Mouse (Mus musculus) heart, adult 8-10 months (tissue): ENCODE measurements around the gene Gm10134. TPM values are rescaled to one million over a fixed set of nuclear protein-coding genes. Genes with fewer than 3 reads are reported as not detected.
"Not testable (repeated sequence)": the region's sequence is repeated elsewhere in the genome, so short reads cannot be mapped to it uniquely, and the experiment has no call there.

Experiments
- DNase-seq: peaks from one replicate; pipeline ENCODE4 v3.0.0; 2022; ENCODE audit warnings: low spot score
- total RNA-seq, 4 experiments: library from RNA; stranded (reverse); gene quantifications; 2 replicates each; pipeline ENCODE4 v1.2.4; 2022

The Gm10134 gene
- total RNA-seq: 1 to 10 TPM in 2 of 4 experiments, not detected in 2; 1.4 TPM

DNA sequence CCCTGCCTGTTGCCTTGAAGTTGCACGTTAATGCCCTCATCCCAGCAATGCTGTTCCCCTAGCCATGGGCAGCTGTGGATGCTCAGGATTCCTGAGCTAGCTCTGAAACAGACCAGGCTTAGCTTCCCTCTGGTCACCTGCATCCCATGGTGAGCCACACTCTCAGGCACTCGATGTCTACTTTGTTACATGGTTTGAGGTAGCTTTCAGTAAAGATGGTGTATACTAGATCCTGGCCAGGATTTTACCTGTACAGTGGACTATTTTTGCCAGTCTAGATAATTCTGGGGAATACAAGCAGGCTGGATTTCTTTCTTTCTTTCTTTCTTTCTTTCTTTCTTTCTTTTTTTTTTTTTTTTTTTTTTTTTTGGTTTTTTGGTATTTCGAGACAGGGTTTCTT is at the start of gene Gm10134:
Gene Gm10134, plus strand, starts transcription at position 301 of the 400 bp plus-strand sequence.
- no peak for DNase-seq

DNA sequence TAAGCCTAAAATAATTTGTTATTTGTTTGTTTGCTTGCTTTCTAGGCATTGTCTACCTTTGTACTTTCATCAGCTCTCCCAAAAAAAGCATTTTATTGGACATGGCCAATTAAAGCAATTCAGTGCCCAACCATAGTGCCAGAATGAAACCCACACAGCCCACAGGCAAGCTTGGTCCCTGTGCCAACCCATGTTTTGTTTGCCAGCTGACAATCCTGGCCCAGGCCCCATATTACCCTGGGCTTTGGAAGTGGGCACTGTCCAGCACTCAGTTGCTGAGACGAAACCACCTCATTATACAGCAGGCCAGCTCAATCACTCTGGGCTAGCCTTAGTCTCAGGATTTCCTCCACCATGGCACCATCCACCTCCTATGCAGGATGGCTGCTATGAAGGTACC is 49.3 kb upstream of the Gm10134 start:
- no peak for DNase-seq

DNA sequence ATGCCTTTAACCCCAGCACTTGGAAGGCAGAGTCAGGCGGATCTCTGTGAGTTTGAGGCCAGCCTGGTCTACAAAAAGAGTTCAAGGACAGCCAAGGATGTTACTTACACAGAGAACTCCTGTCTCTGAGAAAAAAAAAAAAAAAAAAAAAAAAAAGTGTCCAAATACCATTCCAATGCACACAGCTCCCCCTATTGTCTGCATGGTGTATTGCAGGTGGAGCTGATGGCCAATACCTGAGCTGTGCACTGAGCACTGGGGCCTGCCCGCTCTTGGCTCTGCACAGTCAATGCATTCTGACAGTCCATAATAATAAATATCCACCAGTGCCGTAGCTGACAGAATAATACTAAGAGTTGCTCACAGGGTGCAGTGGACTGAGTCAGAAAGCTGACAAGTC is 42.0 kb upstream of the Gm10134 start:
- DNase-seq: no peak

DNA sequence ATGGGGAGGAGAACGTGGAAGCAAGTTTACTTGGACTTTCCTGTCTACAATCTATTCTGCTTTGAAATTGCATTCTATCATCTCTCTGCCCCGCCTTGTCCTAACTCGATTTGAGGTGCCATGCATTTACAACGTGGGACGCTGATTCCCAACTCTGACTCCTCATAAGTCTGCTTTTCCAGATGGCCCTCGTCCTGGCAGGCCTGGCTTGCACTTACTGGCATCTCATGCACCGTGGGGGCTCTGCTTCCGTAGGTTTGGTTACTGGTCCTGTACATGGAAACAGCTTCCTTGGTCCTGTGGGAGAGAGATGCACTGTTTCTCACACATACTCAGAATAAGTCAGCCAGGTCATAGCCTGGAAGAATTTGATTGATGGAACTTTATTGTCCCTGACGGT is 41.0 kb upstream of the Gm10134 start:
- no peak for DNase-seq

DNA sequence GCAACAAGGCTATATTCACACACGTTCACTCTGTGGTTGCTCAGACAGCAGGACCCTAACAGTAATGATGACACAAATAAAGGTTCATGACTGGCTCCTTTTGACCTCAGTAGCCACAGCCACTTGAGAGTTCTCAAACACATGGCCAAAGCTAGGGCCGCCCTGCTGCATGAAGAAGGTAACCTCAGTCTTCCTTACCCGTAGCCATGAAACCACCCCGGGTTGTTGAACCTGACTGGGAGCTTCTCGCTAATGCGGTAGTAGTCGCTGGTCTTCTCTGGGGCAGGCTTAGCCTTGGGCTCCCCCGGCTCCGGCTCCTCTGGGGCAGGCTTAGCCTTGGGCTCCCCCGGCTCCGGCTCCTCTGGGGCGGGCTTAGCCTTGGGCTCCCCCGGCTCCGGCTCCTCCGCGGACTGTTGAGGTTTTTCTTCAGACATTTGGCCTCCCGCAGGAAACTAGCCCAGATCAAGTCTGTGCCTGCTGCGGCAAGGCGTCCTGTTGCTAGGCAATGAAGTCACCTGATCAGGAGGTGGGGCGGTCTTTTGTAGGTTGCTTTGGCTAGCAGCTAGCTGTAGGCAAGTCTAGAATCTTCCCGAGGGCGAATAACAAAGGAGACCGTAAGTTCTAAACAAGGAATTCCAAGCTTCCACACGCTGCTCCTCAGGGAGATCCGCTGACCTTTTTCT is 39.9 kb upstream of the Gm10134 start, which contains the start of gene 1700007K13Rik:
Gene 1700007K13Rik, minus strand, starts transcription at position 497 of the 683 bp plus-strand sequence.
- peak; percentile 59 for DNase-seq

DNA sequence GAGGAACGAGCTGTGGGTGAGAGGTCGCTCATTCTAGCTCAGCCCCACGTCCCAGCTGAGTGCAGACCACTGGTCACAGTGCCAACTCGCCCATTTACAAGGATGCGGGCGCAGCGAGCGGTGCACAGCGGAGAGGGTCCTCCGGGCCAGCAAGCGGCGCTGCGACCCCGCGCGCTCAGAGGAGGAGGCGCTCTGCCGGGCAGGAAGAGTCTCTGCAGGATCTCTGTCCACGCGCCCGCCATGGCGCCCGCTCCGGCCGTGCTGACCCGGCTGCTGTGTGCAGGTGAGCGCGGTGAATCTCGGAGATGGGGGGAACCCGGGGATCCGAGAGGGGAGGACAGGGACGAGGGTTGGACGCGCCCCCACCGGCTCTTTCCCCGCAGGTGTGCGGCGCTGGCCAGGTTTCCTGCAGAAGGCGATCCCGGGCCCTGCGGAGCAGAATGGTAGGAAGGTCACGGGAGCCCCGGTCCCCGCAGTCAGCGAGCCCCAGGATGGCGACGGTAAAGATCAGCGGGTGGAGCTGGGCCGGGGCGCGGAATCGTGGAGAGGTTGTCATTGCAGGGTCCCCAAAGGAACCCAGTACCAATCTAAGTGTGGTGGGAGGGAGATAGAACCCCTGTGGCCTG is 37.9 kb upstream of the Gm10134 start, which contains the start of gene Mrps2:
Gene Mrps2, plus strand, starts transcription at position 207 of the 626 bp plus-strand sequence.
- peak; percentile 71 for DNase-seq

DNA sequence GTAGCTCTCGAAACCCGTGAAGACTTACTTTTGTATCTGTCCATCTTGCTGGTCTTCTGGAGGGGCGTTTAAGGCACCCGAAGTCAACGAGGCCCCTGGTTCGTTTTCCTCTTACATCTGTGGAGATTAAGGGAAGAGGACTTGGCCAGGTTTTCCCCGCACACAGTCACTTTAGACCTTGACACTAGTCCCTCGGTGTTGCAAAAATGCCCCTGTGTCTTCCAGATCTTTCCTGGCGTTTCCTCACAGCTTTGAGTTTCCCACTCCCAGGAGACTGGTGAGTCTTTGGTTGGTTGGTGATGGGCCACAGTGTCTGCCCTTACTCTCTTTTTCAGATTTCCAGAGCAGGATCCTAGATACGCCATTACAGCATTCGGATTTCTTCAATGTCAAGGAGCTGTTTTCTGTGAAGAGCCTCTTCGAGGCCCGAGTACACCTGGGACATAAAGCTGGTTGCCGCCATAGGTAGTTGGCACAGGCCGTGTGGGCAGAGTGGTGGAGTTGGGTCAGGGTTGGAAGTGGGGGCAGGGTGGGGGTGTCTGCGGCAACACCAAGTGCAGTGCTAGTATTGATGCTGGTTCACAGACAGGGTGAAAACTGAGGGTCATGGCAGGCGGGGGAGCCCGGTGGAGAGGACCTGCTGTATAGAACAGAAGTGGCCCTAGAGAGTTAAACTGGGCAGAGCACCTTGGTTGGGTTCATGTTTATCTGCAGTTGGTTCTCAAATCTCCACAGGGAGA is 37.2 kb upstream of the Gm10134 start:
- DNase-seq: no peak

DNA sequence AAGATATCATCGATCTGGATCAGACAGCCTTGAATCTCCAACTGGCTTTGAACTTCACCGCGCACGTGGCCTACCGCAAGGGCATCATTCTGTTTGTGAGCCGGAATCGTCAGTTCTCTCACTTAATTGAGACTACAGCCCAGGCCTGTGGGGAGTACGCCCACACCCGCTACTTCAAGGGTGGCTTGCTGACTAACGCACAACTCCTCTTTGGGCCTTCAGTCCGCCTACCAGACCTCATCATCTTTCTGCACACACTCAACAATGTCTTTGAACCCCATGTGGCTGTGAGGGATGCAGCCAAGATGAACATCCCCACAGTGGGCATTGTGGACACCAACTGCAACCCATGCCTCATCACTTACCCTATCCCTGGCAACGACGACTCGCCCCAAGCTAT is 36.4 kb upstream of the Gm10134 start:
- DNase-seq: no peak

DNA sequence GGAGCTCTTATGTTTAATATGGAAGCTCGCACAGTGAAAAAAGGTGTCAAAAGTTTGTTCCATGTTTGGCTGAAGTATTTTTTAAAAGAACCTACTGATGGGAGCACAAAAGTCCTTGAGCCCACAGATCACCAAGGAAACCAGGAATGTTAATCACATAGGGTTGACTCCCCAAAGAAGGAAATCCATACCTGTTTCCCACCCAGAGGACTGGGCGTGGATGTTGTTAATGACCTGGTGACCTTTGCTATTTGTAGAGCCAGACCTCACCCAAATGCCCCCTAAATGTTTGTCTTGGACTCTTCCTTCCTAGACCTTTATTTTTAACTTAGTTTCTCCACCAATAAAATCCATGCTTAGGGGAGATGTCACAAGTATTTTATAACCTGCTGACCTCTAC is 35.3 kb upstream of the Gm10134 start:
- DNase-seq: no peak

DNA sequence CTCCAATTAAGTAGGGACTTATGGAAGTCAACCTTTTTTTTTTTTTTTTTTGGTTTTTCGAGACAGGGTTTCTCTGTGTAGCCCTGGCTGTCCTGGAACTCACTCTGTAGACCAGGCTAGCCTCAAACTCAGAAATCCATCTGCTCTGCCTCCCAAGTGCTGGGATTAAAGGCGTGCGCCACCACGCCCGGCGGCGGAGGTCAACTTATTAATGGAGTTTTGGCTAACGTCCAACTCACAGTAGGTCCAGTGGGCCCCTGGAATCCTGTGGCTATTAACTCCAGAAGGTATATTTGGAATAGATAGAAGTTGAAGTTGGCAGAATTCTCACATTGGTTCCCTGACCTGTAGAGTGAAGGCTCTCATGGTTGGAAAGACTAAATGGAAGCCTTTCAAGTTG is 33.9 kb upstream of the Gm10134 start:
- not testable (repeated sequence) for DNase-seq

DNA sequence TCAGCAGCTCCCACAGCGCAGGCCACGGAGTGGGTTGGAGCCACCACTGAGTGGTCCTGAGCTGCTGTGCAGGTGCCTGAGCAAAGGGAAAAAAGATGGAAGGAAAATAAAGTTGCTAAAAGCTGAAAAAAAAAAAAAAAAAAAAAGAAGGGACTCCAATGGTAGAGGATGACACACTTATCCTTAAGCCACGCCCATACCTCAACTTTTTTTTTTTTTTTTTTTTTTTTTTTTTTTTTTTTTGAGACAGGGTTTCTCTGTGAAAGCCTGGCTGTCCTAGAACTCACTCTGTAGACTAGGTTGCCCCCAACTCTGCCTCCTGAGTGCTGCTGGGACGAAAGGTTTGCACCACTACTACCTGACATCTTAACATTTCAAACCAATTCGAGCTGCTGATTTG is 27.9 kb upstream of the Gm10134 start:
- DNase-seq: not testable (repeated sequence)

DNA sequence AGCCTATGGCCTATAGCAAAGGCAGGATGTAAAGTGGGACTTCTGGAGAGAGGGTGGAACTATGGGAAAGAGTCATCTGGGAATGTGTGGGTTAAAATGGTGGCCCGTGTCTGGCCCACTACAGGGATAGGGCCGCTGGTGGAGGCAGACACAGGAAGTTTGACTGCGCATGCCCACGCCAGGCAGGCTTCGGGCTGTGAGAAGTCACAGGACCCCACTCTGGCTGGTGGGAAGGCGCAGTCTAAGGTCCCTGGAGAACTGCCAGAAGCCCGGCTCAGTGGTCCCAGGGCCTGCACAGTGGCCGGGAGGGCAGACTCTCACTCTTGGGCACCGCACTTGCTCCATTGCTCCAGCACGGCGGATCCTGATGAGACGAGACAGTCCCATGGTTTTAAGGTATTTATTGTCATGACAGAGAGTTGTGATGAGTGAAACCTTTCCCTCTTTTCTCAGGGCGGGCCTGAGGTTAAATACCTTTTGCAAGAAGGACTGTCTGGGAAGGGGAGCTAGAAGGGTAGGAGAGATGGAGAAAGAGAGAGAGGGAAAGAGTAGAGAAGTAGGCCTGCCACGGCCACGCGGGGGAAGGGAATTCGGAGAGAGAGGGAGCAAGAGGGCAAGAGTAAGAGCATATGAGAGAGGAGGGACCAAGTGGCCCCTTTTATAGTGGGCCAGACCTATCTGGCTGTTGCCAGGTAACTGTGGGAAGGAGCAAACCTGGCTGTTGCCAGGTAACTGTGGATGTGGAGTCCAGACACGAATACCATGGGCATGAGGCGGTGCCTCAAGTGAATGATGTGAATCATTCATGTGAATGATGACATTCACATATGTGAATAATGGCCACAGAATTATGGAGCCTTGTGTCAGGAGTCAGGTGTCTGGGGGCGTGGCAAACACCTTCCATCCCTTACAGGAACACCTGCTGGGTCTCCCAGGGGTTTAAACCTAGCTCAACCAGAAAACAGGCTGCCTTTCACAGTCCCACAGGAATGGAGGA is 26.4 kb upstream of the Gm10134 start:
- DNase-seq: no peak

DNA sequence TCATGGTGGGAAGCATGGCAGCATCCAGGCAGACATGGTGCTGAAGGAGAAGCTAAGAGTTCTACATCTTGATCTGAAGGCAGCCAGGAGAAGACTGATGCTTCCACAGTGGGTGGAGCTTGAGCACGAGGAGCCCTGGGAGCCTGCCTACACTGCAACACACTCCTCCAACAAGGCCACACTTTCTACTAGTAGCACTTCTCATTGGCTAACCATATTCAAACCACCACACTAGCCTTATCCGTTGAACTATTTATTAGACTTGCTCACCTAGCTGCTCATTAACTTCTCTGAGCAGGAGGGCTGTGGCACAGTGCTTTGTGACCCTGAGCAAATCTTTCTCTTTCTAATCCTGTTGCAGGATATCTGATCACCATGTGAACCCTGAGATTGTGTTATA is 22.0 kb upstream of the Gm10134 start:
- no peak for DNase-seq

DNA sequence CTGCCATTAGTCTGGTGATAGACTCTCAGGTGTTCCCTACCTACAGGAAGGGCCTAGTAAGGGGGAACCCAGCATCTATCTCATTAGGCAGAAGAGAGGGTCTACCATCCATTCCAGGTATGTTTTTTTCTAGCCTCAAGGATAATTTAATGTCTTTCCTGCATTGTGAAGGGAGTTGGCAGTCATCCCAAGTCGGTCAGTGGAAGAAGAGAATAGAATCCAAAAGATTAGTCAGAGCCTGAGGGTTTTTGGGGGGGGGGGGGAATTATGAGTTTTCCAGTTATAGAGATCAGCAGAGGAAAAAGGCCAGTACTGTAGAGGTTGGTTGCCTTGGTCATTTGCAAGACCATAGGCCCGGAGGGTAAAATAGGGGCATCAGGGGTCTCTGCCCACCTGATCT is 11.4 kb upstream of the Gm10134 start:
- no peak for DNase-seq

DNA sequence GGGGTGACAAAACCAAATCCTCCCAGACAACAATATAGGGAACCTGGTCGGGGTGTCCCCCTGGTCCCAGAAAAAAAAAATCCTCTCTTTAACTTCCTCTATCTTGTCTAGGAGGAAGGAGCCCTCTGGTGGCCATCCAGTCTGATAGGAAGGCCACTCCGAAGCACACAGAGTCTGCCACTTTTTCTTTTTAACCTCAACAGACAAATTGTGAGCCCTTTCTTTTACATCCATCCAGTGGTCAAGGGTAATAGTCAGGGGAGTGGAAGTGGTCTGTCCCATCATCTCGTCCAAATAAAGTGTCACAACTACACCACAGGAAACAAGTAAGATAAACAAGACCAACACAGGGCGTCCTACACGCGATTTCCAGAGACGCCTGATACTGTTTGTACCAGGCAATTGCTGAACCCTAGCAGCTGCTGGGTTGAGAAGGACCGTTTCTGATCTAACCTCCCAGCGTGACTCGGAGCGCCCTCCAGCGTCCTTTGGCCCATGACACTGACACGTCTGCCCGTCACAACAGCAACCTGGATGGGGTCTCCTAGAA is 10.6 kb upstream of the Gm10134 start:
- no peak for DNase-seq

DNA sequence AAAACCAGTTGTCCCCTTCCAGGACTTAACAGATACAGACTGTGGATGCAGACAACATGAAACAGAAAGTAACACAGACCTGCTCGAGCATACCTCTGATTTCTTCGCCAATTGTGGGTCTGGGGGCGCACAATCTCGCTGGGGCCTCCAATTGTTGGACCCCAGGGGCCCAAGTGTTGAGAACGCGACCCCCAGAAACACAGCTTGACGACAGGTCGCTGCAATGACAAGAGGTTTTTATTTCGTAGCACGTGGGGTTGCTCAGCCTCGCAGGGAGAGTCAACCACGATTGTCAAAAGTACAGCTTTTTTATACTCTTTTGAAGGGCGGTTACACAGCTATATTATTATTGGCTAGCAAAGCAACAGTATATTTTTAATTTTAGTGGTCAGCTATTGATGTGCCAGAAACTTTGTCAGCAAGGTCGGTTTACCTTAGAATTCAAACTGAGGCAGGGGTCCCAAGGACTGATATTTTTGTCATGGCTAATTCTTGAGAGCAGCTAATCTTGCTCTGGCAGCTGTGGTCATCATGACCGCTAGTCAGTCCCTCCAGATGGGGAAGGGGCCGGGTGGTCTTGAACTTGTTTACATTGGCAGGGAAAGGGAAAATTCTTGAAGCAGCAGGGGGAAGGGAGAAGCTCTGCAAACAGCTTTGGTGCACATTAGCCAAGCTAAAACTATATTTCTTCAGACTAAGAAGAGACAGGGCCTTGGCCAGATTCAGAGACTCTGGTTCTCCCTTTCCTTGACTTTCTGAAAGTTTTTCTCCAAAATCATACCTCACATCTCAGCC is 9.9 kb upstream of the Gm10134 start:
- no peak for DNase-seq

DNA sequence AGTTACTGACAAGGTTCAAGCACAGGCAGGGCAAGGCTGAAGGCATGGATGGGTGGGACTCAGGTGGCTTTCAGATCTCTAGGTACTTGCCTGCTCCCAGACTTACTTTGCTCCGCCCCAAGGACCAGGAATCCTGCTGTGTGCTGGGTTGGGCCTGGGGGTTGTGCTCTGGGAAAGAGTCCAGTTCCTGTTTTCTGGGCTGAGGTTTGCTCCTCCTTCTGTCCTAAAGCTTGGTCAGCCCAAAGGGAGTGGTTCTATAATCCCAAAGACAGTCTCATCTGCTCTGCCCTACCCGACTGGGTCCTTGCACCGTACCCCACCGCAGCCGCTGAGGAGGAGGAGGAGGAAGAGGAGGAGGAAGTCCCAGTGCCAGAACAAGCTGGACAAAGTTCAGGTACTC is 9.2 kb upstream of the Gm10134 start, which contains the start of gene Gbgt1:
Gene Gbgt1, plus strand, starts transcription at position 221 of the 400 bp plus-strand sequence.
- DNase-seq: no peak

DNA sequence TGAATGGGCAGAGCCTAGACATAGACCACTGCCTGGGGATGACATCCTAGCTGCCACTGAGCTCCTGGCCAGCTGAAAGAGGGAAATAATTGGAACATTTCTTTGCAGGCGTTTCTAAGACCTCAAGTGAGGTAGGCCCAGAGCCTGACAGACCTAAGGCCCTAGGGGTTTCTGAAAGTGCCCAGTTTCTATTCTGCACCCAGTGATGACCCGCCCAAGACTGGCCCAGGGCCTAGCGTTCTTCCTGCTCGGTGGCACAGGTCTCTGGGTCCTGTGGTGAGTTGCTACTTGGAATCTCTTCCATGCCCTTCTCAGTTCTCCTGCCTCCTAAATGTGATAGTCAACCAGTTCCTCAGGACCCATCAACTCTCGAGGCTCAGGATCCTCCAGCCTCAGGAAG is 8.3 kb upstream of the Gm10134 start:
- no peak for DNase-seq

DNA sequence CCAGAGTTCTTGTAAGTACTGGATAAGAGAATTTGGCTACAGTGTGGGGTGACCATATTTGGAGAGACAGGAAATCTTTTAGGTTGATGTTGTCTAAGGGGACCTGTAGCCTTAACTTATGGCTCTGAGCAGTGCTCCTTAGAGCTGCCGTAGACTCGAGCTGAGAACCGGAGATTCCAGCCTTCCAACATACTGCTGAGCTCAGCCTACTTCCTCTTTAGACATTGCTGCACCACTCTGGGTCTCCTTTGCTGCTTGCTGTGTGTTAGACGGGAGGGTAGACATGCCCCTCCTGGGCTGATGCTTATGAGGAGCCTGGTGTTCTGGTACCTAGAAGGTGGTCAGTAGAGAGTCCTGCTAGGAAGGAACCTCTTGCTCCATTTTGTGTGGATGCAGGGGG is 7.5 kb upstream of the Gm10134 start:
- DNase-seq: no peak

DNA sequence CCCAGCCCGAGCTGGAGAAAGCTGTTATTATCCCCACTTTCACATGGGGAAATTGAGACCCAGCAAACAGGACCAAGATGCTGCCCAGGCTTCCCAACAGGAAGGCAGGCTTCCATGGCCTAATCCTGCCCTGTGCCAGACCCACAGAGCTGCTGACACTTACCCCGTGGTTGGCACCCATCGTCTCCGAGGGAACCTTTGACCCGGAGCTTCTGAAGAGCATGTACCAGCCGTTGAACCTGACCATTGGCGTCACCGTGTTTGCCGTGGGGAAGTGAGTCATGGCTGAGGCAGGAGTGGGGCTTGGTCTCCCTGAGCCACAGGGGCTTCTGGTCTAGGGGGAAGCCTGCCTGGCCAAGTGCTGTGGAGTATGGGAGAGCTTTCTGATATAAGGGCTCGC is 2.9 kb upstream of the Gm10134 start:
- no peak for DNase-seq
